Mouse (Mus musculus) c-Kit-positive CD71-negative TER-119-negative erythroid progenitor cells, embryonic 14.5 days (primary cell): Measurements from ENCODE around the gene Trmt5.

Experiments used
- DNase-seq: peaks from one replicate; pipeline ENCODE4 v3.0.0-alpha.2; 2013; ENCODE audit warnings: low read depth

Gene Trmt5

GRCm38 (mm10) chr12:73269933-73270332 lies 16.6 kb downstream of the Trmt5 start:
- no peak for DNase-seq

DNA sequence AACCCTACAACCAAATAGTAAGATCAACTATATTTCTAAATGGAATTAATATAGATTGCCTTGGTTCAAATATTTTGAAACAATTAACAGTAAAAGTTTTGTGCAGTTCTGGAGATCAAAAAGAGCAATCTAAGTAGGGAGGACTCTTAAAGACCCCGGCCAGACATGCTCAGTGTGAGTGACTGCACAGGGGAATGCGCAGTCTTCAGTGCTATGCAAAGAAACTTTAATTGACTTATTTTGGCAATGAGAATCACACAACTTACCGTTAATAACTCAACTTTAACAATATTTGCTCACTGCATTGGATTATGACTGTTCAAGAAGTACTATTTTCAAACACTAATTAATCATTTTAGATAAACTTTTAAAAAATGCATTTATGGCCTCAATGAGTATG lies 17.0 kb downstream of the Trmt5 start:
- DNase-seq, result no peak

- DNase-seq, result no peak
These were observed 18.0 kb downstream of the Trmt5 start for GRCm38 (mm10) chr12:73268497-73268896.

DNA sequence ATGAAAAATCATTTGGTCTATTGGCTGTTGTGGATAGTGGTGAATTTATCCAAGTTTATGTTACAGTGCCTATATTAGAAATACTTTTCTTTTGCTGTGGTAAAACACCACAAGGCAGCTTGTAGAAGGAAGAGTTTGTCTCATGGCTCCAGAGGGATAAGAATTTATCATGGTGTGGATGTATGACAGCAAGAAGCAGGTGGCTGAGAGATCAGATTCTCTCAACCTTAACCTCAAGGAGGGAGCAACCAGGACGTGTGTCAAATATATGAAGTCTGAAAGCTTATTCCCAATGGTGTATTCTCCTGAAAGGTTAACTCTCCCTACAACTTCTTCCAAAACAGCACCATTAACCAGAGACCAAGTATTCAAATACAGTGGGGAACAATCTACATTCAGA lies 19.9 kb downstream of the Trmt5 start:
- DNase-seq, result no peak

DNA sequence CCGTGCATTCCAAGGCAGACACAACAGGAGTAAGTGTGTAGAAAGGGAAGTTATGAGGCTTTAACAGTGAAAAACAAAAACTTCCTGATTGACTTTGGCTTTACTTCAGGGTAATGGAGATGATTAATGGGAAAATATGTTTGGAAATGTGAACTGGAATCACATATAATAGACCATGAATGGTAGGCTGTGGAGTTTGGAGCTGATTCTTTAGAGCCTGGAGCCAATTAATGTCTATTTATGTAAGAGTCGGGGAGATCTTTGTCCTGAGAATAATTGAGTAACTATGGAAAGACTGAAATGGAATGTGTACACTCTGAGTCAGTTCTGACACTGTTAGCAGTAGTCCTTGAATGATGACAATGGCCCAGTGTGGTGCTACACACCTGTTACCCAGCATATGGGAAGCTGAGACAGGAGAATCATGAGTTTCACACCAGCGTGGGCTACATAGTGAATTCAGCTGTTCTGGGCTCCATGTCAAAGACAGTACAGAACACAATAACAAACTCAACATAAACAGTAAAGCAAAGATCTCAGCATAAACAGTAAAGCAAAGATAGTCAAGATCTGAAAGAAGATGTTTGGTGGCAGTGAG lies 21.0 kb downstream of the Trmt5 start:
- no peak for DNase-seq

DNA sequence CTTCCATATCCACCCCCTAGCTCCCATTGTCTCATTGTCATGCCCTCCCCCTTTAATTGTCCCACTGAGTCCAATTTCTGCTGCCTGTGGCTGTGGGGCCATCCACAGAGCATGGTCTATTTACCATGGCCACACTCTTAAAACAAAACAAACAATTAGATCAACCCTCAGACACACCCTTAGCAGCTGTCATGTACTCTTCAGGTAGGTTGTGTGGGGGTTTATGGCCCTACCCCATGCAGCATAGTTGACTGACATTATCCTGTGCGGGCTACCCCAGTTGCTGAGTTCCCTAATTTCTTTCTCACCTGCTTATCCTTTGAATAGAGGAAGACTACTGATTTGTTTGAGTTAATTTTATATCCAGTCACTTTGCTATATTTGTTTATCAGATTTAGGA lies 26.2 kb downstream of the Trmt5 start:
- DNase-seq, result no peak

DNA sequence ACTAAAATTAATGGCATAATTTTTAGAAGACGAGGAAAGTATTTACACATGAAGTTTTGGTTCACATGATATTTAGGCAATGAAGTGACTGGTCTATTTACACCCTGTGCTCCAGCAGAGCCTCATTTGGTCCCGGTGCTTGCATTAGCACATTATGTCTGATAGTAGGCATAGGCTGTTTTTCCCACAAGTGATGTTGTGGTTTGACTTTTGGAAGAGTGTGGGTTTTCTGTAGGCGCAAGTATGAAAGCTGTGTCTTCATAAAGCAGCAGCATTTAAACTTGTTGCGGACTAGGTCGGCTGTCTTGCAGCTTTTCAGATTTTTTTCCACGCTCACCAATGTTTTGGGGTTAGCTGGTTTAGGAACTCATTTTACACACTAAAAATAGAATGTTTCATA lies 27.2 kb downstream of the Trmt5 start:
- DNase-seq, result no peak

- DNase-seq, result no peak
These were observed 31.5 kb downstream of the Trmt5 start for GRCm38 (mm10) chr12:73255006-73255405.

- DNase-seq, result no peak
These were observed 40.8 kb downstream of the Trmt5 start for GRCm38 (mm10) chr12:73245687-73246086.

- no peak for DNase-seq
These were observed 44.5 kb downstream of the Trmt5 start for GRCm38 (mm10) chr12:73241960-73242359.

GRCm38 (mm10) chr12:73232586-73232985 lies 53.9 kb downstream of the Trmt5 start:
- no peak for DNase-seq

DNA sequence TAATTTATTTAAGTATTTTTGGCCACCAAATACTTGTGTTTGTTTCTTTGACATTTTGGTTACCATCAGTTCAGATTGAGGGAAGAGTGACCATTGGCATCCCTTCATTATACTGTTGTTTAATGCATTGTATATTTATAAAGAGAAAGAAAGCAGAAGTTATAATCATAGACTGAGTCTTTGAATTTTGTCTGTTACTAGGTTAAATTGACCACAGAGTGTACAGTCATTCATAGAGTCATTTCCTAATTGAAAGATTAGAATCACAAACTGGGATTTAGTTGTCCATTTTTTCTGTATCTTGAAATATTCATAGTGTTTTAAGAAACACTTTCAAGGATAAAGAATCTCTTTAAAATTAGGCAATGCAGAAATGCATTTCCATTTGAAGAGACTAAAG lies 55.0 kb downstream of the Trmt5 start:
- no peak for DNase-seq

- DNase-seq, result no peak
These were observed 56.3 kb downstream of the Trmt5 start for GRCm38 (mm10) chr12:73230196-73230595.
